Mouse (Mus musculus) spleen, adult 2 months (tissue): Measurements from ENCODE around the gene Bsn.

Experiments used
- CTCF ChIP-seq: fragments of 200-500 bp; IDR thresholded peaks from 2 replicates; pipeline ENCODE4 v1.5.1; 2011; ENCODE audit warnings: mild to moderate bottlenecking, inconsistent platforms; ENCODE audit not compliant: insufficient read depth, insufficient read length, insufficient replicate concordance; ENCODE audit errors: extremely low read depth
- POLR2A ChIP-seq: fragments of 200-500 bp; IDR thresholded peaks from 2 replicates; pipeline ENCODE4 v1.6.1; 2011; ENCODE audit warnings: low read depth, low read length, inconsistent platforms

DNA sequence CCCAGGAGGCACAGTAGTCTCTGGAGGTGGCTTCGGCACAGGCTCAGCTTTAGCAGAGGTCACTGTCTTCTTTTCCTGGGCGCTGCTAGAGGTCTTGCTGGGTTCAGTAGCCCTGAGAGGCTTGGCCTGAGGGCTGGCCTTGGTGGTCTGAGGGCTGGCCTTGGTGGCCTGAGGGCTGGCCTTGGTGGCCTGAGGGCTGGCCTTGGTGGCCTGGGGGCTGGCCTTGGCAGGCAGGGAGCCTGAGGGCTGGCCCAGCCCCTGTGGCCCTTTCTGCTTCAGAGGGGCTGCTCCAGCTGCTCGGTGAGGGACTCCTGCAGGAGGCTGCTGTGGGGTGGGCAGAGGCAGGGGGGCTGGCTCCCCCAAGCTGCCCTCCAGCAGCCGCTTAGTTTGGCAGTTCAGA, 73.0 kb downstream of the Bsn start:
- TF ChIP-seq CTCF (no peak), POLR2A (no peak)
